ENCODE assay signal across 8 mouse cellular contexts in genomic region chr4:86823169-86823568, GRCm38 (mm10). TPM values are rescaled to one million over a fixed set of nuclear protein-coding genes. Genes with fewer than 3 reads are reported as not detected.
A peak's percentile ranks its signal among the peaks of the same experiment; 100 is the strongest.
DNase-seq lines count a peak whose midpoint lies in the region; ATAC-seq lines count a peak whose summit lies in the region.

No protein-coding gene starts in this region.

- no peak overlapping the region for H3K4me3 ChIP-seq in neural tube, embryonic 15.5 days (replicated peaks)

- WGBS in neural tube, embryonic 15.5 days: 89% methylated on average over 2 of the region's 2 CpGs

- no peak overlapping the region for H3K4me2 ChIP-seq in neural tube, embryonic 15.5 days

- H3K9ac ChIP-seq in neural tube, embryonic 15.5 days (replicated peaks): no peak overlapping the region

- no peaks in the 10 kb centered on the region for H3K4me1 ChIP-seq in neural tube, embryonic 15.5 days

- peaks cover 43% of the 10 kb centered on the region for H3K36me3 ChIP-seq in neural tube, embryonic 15.5 days

- DNase-seq in adrenal gland, adult (ENCODE audit: inconsistent age in 2 of 2, low spot score in 1 of 2): peak; percentile 39 to 83
- DNase-seq in adrenal gland, adult 8-10 months: no peak
- DNase-seq in neural tube, embryonic 10.5 days (ENCODE audit: extremely low spot score, low spot score): peak; percentile 46
- DNase-seq in c-Kit-positive CD71-positive TER-119-positive erythroid progenitor cells, embryonic 14.5 days (ENCODE audit: low spot score): peak; percentile 56
- DNase-seq in gastrocnemius, postnatal 14 days: peak; percentile 40
- peak; percentile 17 to 55 for DNase-seq in left cerebral cortex, postnatal 10 days (ENCODE audit: extremely low spot score in 1 of 2, low spot score in 2 of 2)

- H3K27me3 ChIP-seq in neural tube, embryonic 15.5 days (replicated peaks): no peaks in the 10 kb centered on the region

- intact Hi-C loops in gastrocnemius, postnatal 14 days (cut with DNase I; ENCODE audit: low total_unique reads): no loop called here
- intact Hi-C loops in left cerebral cortex, postnatal 10 days (cut with DNase I): no loop called here

- no peaks in the 10 kb centered on the region for H3K9me3 ChIP-seq in neural tube, embryonic 15.5 days (replicated peaks)

- ATAC-seq in neural tube, embryonic 15.5 days (ENCODE audit: low FRiP score): no peak
- 0 out of 2 replicates have a peak, but pooled peaks have one; percentile 26 for ATAC-seq in neutrophil, adult 5-6 weeks (ENCODE audit: extremely low read depth, insufficient number of reproducible peaks, low FRiP score, poor library complexity, severe bottlenecking)

- H3K27ac ChIP-seq in neural tube, embryonic 15.5 days (replicated peaks): no peak overlapping the region

RNA-seq across cellular contexts. Expression of gene Rps6, which starts 34.0 kb away (rescaled TPM):
- total RNA-seq in adrenal gland, adult 8-10 months (2022): 100 to 1,000 TPM; 758 to 849 (median 847) TPM
- polyA plus RNA-seq in neural tube, embryonic 15.5 days (2015; fragmentation: Nextera tagmentation; extraction: Ambion mirVana): 338 and 471 TPM in 2 replicates
- total RNA-seq in gastrocnemius, postnatal 14 days (2021): 100 to 1,000 TPM; 466 to 522 TPM
- 100 to 1,000 TPM; 386 to 405 TPM for total RNA-seq in left cerebral cortex, postnatal 10 days (2021)
- 617 and 655 TPM in 2 replicates for total RNA-seq in neutrophil, adult 5-6 weeks (2017)

RNA-seq across cellular contexts. Expression of gene Acer2, which starts 51.0 kb away (rescaled TPM):
- total RNA-seq in adrenal gland, adult 8-10 months (2022): 10 to 100 TPM; 12.0 to 18.3 (median 16.9) TPM
- polyA plus RNA-seq in neural tube, embryonic 15.5 days (2015; fragmentation: Nextera tagmentation; extraction: Ambion mirVana): 18.1 and 18.7 TPM in 2 replicates
- total RNA-seq in gastrocnemius, postnatal 14 days (2021): 1 to 10 TPM; 1.0 to 3.8 TPM
- total RNA-seq in left cerebral cortex, postnatal 10 days (2021): 1 to 10 TPM; 3.0 to 5.3 TPM
- 1.4 and 1.8 TPM in 2 replicates for total RNA-seq in neutrophil, adult 5-6 weeks (2017)
